Mouse (Mus musculus): ENCODE measurements around the gene Gm11733.
A peak's percentile ranks its signal among the peaks of the same experiment; 100 is the strongest.

Gene Gm11733

DNA sequence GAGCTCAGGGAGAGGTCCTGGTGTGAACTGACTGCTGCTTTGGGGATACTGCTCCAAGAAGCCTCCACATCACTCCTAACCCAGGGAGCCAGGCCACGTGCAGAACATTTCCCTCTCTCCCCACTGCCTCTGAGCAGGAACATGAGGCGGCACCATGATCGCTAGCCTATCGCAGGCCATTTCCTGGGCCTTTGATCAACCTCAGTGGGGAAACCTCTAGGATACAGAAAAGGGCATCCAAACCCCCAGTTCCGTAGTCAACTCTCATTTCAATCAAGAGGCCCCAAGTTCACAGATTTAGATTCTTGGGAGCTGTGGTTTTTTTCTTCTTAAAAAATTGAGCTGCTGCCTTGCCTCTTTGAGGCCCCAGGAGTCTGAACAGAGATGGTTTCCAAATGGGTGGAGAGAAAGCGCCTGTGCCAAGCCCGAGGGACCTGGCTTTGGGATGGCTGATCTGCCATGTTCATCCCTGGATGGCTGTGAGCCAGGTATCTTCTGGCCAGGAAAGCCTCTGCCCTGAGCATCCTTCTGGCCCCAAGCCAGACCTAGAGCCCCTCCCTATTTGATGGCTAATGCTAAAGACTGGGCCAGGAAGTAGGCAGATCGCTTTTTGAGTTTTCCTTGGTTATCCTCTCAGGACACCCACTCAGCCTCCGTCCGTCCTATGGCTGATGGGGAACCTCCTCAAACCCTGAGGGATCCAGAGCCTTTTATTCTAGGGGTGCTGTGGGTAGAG lies 5.7 kb upstream of the Gm11733 start:
- no peak for DNase-seq (ENCODE audit: low read depth)

DNA sequence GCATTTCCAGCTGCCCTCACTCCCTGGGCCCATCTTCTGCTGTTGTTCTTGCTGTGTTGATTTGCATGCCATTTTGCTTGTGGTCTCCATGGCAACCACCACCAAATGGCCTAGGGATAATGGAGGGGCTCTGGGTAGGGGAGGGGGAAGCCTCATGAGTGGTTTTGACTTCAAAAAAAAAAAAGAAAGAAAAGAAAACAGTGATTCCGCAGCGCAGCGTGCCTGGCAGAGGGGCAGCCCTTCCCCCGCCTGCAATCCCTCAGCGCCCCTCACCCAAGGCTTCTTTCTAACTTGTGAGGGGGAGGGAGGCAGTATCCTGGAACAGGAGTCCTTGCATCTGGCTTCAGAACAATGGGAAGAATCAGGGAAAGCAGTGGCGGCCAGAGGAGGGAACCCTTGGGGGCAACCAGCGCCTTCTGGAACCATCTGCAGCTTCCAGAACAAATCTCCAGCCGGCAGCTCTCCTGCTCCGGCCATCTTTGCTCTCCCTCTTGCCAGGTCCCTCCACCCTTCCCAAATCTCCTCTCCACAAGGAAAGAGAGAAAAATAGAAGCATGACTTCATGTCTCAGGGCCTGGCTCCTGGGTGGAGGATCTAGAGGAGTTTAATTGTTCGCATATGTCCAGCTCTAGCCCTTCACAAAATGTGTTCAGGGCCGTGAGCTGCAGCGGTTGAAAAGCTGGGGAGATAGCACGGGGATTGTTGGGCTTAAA lies 5.0 kb upstream of the Gm11733 start:
- no peak for DNase-seq (ENCODE audit: low read depth)

- no peak for DNase-seq (ENCODE audit: low read depth)
Measured at GRCm38 (mm10) chr11:117479746-117480145, 4.4 kb upstream of the Gm11733 start.

GRCm38 (mm10) chr11:117482300-117482676 lies 1.9 kb upstream of the Gm11733 start:
- DNase-seq (ENCODE audit: low read depth): peak; percentile 18

GRCm38 (mm10) chr11:117482677-117483511 lies 1.3 kb upstream of the Gm11733 start:
- peak; percentile 80 for DNase-seq (ENCODE audit: low read depth)

DNA sequence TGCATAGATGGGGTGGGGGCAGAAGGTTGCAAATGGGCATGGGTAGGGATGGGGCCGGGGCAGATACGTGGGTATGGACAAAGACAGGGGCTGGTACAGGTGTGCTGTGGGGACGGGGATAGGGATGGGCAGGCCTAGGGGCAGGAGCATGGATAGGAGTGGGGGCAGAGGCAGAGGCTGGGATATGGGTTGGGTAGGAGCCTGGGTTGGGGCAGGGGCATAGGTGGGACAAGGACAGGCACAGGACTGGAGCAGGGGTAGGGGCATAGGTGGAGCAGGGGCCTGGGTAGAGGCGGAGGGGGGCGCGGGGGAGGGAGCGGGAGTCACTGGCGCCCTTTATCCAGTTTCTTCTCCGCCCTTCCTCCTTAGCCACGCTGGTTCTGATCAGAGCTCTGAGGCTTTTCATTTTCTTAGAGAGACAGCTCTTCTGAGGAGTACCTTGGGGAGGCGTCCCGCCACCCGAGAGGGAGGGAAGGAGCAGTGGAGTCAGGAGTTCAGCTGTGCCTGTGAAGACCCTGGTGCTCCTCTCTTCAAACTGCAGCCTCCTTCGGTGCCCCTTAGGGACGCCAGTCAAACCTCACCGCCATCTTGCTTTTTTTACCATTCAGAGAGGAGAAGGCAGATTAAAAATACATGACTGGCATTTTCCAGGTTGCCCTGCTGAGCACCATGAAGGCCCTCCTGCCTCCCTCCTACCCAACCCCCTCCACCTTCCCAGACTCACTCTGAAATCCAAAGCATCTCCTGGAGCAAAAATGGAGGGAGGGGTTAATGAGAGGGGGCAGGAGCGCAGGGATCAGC lies 7.4 kb downstream of the Gm11733 start:
- DNase-seq (ENCODE audit: low read depth): no peak

DNA sequence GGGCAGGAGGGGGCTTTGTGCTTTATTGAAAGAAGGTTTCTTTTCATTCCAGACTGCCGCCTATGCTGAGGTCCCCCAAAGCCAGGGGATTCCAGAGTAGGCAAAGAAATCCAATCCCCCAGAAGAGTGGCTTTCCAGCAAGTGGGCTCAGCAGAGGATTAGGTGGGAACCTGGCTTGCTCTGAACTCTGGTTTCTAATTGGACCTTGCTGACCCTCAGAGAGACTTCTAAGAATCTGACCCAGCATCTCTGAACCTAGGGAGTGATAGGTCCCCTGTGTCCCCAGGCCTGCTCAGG lies 8.0 kb downstream of the Gm11733 start:
- DNase-seq (ENCODE audit: low read depth): no peak

GRCm38 (mm10) chr11:117496812-117497211 lies 12.6 kb downstream of the Gm11733 start:
- no peak for DNase-seq (ENCODE audit: low read depth)

DNA sequence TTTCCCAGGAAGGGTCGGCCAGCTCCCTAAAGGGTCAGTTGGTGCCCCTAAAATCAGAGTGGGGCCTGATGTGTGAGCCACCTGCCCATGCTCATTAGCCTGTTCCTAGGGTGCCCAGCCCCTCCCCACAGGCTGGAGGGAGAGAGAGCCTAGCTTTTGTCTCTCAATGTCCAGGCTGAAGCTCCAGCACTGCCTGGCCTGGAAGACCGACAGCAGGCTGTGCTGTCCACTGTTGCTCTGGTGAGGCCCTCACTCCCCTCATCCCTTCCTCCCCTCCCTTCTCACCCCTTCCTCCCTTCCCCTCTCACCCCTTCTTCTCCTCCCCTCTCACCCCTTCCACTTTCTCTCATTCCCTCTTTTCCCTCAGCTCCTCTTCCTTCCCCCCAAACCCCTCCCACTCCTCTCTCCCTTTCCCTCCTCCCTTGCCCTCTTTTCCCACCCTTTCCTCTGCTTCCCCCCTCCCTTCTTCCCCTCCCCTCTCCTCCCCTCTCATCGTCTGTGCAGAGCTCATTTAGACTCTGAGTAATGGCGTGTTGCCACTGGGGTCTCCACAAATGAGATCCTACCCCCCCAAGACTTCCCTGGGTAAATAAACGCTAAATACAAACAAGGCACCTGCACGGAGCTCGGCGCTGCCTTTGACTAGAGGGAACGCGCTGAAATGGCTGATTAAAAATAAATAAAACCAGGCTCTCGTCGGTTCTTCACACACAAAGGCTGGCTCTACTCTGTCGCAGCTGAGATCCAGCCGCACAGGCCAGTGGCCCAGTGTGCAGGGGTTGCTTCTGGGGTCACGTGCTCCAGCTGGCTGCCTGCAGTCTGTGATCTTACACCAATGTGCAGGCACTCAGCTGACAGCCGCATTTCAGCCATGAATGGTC lies 13.3 kb downstream of the Gm11733 start:
- no peak for DNase-seq (ENCODE audit: low read depth)

DNA sequence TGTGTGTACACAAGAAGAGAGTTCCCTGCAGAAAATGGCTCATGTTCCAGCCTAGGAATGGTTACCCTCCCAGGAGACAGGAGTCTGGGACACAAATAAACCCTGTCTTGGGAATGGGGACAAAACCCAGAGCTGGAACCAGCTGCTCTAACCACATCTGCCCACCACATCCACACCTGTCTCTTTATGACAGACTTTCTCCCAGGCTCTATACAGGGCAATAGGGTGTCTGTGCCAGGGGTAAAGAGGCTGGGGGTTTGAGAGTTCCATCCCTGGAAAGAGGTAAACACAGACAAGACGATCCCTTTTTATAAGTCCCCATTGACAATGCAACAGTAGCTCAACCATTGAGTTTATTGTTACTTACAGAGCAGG lies 14.0 kb downstream of the Gm11733 start:
- DNase-seq (ENCODE audit: low read depth): no peak

DNA sequence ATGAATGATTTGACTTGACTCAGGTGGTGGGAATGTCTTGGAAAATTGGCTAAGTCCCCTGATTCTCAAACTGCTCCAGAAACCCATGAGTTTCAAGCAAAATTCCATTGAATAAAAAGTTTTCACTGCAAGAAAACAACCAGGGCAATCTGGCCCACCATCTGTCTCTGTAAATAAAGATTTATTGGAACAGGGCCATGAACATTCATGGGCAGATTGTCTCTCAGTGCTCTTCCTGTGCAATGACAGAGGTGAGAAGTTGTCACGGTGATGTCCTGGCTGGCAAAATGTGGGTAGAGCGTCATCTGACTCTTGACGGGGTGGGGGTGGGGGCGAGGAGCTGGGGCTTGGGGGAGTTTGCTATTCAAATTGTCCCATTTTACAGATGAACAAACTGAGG lies 24.8 kb downstream of the Gm11733 start:
- DNase-seq (ENCODE audit: low read depth): no peak

DNA sequence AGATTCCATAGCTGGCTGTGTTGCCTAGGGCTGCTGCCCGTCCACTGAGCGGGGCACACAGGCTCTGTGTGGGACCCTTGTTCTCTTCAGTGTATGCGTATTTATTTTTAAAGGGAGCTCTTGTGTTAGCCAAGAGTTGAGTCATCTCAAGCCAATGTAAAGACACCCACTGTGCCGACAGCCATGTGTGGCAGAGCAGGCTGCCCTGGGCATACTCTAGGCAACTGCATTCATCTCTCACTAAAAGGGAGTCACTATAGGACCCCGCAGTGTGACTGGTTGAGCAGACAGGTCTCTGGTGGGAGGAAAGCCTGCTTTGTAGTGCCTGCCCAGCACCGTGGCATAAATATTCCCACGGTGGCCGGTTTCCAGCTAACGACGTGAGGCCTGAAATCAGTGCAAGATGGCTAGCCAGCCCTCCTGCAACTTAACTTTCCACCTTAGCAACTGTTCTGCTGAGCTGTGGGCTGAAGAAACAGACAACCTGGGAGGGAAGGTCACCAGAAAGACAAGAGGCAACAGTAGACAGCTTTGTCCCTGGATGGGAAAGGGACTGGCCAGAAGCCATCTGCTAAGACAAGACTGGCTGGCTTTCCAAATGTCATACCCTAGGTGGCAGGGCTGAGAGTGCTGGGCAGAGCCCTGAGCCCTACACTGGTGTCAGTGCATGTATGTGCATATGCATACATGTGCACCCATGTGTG lies 31.7 kb downstream of the Gm11733 start:
- no peak for DNase-seq (ENCODE audit: low read depth)

DNA sequence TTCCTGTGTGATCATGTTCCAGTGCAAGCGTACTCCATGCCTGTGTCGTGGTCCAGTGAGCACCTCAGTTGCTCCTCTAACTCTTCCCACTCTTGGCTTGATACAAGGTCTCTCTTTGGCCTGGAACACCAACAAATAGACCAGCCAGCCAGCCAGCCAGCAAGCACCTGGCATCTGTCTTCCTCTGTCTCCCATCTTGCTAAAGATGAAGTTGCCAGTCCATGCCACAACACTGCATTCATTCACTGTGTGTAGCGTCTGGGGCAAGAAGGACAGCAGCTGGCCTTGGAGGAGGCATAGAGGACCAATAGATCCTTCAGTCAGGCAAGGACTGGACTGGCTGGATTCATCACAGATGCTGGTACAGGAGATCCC lies 32.2 kb downstream of the Gm11733 start:
- DNase-seq (ENCODE audit: low read depth): no peak

- no peak for DNase-seq (ENCODE audit: low read depth)
Measured at GRCm38 (mm10) chr11:117521906-117522780, 38.0 kb downstream of the Gm11733 start.

DNA sequence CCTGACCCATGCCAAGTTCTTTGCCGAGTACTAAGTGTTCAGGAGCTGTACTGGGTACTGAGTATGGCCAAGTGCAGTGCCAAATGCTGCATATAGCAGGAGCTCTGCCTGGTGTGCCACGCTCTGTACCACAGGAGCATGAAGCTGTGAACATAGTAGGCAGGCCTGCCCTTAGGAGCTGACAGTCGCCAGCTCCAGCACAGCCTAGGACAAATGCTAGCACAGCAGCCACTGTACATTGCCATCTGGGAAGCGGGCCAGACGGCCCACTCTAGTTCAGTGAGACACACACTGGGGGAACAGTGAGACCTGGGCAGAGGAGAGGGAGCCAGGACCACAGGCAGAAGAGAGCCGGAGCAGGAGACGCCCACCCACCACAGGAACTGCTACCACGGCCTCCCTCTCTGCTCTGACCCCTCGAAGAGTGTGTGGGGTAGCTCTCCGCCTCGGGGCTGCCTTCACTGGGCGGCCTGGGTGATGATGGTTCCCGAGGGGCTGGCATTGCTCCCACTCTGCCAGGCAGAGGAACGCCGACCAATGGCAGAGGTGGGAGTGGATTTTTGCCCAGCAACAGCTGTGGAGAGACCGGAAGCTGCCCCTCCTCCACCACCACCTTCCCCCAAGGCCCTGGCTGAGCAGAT lies 38.8 kb downstream of the Gm11733 start:
- no peak for DNase-seq (ENCODE audit: low read depth)

- DNase-seq (ENCODE audit: low read depth): no peak
Measured at GRCm38 (mm10) chr11:117525606-117526349, 41.6 kb downstream of the Gm11733 start.

DNA sequence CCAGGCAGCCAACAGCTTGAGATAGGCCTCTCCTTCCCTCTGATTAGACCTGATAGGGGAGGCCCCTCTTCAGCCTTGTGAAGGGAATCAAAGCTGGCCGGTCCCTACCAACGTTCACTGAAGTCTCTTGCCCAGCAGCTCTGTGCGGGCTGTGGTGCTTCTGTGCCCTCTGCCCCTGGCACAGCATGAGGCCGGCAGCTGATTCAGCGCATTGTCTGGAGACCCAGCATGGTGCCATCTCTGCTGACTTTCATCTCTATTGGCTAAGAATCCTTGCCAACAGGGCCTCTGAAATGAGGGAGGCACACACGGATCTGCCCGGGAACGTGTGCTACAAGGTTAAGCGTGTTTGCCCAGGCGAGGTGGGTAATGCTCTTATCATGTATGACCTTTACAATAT lies 48.2 kb downstream of the Gm11733 start:
- no peak for DNase-seq (ENCODE audit: low read depth)

DNA sequence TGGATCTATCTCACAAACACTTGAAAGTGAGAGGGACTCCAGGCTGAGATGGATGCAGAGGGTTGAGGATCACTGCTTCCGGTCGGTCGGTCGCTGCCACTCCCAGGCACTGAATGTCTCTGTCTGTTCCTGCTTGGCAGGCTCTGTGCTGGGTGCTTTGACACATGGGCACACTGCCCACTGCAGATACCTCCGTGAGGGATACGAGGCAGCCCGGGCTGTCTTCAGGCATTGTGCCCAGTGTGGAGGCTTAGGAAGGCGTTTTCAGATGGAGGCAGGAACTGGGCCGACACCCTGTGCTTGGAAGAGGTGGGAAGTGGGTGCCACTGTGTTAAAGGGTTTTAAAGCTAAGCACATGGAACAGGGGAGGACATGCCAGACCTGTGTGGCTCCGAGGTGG lies 50.7 kb downstream of the Gm11733 start:
- no peak for DNase-seq (ENCODE audit: low read depth)
